Mouse (Mus musculus): Measurements from ENCODE around the gene Stpg1. TPM values are rescaled to one million over a fixed set of nuclear protein-coding genes. Genes with fewer than 3 reads are reported as not detected.

Gene Stpg1
- polyA plus RNA-seq, 1 experiment from 2014 or later: not detected

DNA sequence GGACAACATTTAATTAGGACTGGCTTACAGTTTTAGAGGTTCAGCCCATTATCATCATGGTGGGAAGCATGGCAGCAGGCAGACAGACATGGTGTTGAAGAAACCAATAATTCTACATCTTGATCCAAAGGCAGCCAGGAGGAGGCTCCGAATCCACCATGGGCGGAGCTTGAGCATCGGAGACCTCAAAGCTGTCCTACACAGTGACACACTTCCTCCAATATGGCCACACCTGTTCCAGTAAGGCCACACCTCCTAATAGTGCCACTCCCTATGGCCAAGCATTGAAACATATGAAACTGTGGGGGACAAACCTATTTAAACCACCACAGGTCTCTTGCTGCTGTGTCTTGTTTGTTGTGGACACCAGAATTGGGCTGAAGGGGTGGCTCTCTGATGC lies 40.4 kb downstream of the Stpg1 start:
- H3K4me1 ChIP-seq: no peaks in the 10 kb centered on the region
- H3K4me2 ChIP-seq (replicated peaks): no peak overlapping the region
- H3K27me3 ChIP-seq: no peaks in the 10 kb centered on the region
- H3K9me3 ChIP-seq: 0 out of 2 replicates have a peak, but pooled peaks cover 7% of the 10 kb centered on the region
- H3K9ac ChIP-seq: no peak overlapping the region
- H3K27ac ChIP-seq: no peak overlapping the region
- no peak for ATAC-seq (ENCODE audit: low FRiP score, low read depth)
- H3K36me3 ChIP-seq: no peaks in the 10 kb centered on the region
- 92% methylated on average over 3 of the region's 3 CpGs for WGBS
- H3K4me3 ChIP-seq: no peak overlapping the region

DNA sequence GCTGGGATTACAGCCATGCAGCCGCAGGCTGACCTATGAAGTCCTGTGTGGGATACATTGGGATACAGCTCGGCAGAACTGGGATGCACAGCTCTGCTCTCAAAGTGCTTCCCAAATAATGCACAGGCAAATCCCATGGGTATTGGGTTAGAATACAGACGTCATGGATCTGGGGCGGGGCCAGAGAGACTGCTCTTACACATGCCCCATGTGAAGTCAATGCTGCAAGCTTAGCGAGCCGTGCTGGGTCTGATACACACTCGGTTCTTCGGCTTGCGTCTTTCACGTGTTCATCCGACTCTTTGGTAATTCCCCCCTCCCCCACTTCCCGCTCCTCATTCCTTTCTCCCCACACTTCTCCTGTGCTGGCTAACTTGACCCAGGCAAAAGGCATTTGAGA lies 44.5 kb downstream of the Stpg1 start:
- 84% methylated on average over 12 of the region's 12 CpGs for WGBS
- Histone ChIP-seq H3K4me2 (replicated peaks) (no peak overlapping the region), H3K4me1 (peaks cover 2% of the 10 kb centered on the region), H3K9me3 (0 out of 2 replicates have a peak, but pooled peaks cover 5% of the 10 kb centered on the region), H3K9ac (no peak overlapping the region), H3K27me3 (no peaks in the 10 kb centered on the region), H3K36me3 (no peaks in the 10 kb centered on the region), H3K27ac (no peak overlapping the region), H3K4me3 (no peak overlapping the region)
- ATAC-seq (ENCODE audit: low FRiP score, low read depth): no peak

- no peak overlapping the region for H3K27ac ChIP-seq
- no peak overlapping the region for H3K4me3 ChIP-seq
- no peak overlapping the region for H3K9ac ChIP-seq
- 67% methylated on average over 9 of the region's 9 CpGs for WGBS
- ATAC-seq (ENCODE audit: low FRiP score, low read depth): no peak
- H3K9me3 ChIP-seq: 0 out of 2 replicates have a peak, but pooled peaks cover under 1% of the 10 kb centered on the region
- H3K4me2 ChIP-seq (replicated peaks): no peak overlapping the region
- H3K36me3 ChIP-seq: no peaks in the 10 kb centered on the region
- no peaks in the 10 kb centered on the region for H3K27me3 ChIP-seq
- peaks cover 12% of the 10 kb centered on the region for H3K4me1 ChIP-seq
Measured at GRCm38 (mm10) chr4:135540057-135540456, 45.5 kb downstream of the Stpg1 start.

DNA sequence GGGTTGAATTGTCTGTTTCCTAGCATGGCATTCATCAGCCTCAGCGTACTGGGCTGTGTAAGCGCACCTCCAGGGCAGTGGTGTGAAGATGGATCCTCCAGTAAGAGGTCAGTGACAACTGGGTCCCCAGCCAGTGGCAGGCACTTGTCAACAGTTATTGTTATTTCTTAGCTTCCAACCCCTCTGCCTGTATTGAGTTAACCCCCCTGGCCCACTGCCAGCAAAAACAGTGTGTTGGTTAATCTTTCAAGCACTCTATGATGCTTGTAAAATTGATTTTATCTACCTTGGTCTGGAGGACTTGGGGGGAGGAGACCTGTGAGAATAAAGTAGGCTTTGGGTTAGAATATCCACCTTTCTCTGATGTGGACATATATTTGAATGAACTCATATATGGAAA lies 49.7 kb downstream of the Stpg1 start:
- no peaks in the 10 kb centered on the region for H3K36me3 ChIP-seq
- WGBS: 77% methylated on average over 2 of the region's 2 CpGs
- H3K4me3 ChIP-seq: no peak overlapping the region
- no peaks in the 10 kb centered on the region for H3K27me3 ChIP-seq
- H3K9ac ChIP-seq: no peak overlapping the region
- no peak for ATAC-seq (ENCODE audit: low FRiP score, low read depth)
- H3K4me1 ChIP-seq: peaks cover 54% of the 10 kb centered on the region
- no peak overlapping the region for H3K4me2 ChIP-seq (replicated peaks)
- H3K27ac ChIP-seq: no peak overlapping the region
- H3K9me3 ChIP-seq: no peaks in the 10 kb centered on the region

GRCm38 (mm10) chr4:135545080-135545511 lies 50.5 kb downstream of the Stpg1 start:
- no peaks in the 10 kb centered on the region for H3K9me3 ChIP-seq
- H3K4me3 ChIP-seq: peak overlapping the region; percentile 30
- no peak for ATAC-seq (ENCODE audit: low FRiP score, low read depth)
- H3K9ac ChIP-seq: peak overlapping the region; percentile 58
- H3K27me3 ChIP-seq: no peaks in the 10 kb centered on the region; the same call in 1 of the 2 replicates
- WGBS: 5% methylated on average over 8 of the region's 8 CpGs
- no peaks in the 10 kb centered on the region for H3K36me3 ChIP-seq
- H3K4me2 ChIP-seq (replicated peaks): peak overlapping the region; percentile 58
- 0 out of 2 replicates have a peak overlapping the region, but pooled peaks have one; percentile 22 for H3K27ac ChIP-seq
- peaks cover 63% of the 10 kb centered on the region for H3K4me1 ChIP-seq

DNA sequence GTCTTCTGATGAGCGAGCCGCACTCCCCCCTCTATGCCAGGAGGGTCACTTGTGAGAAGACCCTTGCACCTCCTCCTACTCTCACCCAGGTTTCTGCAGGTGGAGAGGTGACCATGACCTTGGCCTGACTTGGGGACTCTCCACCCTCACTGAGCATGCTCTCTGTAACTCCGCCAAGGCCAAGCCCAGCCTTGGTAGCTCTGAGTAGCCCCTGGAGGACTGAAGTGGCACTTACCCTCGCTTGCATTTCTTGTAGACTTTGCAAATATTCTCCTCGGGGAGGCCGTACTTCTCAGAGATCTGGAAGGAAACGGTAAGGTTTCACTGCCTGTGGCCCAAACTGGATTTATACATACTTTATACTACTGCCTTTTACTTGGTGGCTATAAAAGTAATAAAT lies 51.4 kb downstream of the Stpg1 start:
- Histone ChIP-seq H3K4me1 (peaks cover 72% of the 10 kb centered on the region), H3K36me3 (no peaks in the 10 kb centered on the region), H3K9me3 (no peaks in the 10 kb centered on the region), H3K4me2 (replicated peaks) (no peak overlapping the region), H3K9ac (no peak overlapping the region), H3K4me3 (no peak overlapping the region), H3K27ac (no peak overlapping the region), H3K27me3 (peaks cover 8% of the 10 kb centered on the region)
- no peak for ATAC-seq (ENCODE audit: low FRiP score, low read depth)
- WGBS: 71% methylated on average over 7 of the region's 7 CpGs

GRCm38 (mm10) chr4:135546793-135547192 lies 52.2 kb downstream of the Stpg1 start:
- peaks cover 79% of the 10 kb centered on the region for H3K4me1 ChIP-seq
- H3K4me2 ChIP-seq (replicated peaks): no peak overlapping the region
- 90% methylated on average over 4 of the region's 4 CpGs for WGBS
- no peak overlapping the region for H3K9ac ChIP-seq
- H3K9me3 ChIP-seq: no peaks in the 10 kb centered on the region
- no peaks in the 10 kb centered on the region for H3K36me3 ChIP-seq
- no peak overlapping the region for H3K27ac ChIP-seq
- H3K27me3 ChIP-seq: peaks cover 12% of the 10 kb centered on the region
- ATAC-seq (ENCODE audit: low FRiP score, low read depth): no peak
- no peak overlapping the region for H3K4me3 ChIP-seq

DNA sequence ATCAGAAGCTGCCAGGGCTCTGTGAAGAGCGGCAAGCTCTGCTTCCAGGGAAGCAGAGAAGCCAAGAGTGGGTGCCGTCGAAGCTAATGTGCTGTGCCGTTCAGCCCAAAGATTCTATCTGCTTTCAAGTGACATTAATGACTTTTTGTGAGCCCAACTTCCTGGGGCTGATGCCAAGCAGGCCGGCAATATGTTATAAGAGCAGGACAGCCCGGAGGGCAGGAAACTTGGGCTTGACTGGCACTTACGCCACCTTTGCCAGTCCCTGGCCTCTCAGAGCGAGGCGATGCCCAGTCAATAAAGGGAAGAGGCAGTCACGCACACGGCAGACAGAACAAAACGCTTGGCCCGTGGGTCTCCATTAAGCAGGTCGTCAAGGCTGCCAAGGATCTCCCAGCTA lies 53.0 kb downstream of the Stpg1 start:
- H3K9me3 ChIP-seq: no peaks in the 10 kb centered on the region
- H3K9ac ChIP-seq: no peak overlapping the region
- H3K4me2 ChIP-seq (replicated peaks): peak overlapping the region; percentile 27; the same call in 1 of the 2 replicates
- peak overlapping the region; percentile 48; the same call in 1 of the 2 replicates for H3K27ac ChIP-seq
- peaks cover 12% of the 10 kb centered on the region for H3K27me3 ChIP-seq
- no peak overlapping the region for H3K4me3 ChIP-seq
- no peaks in the 10 kb centered on the region for H3K36me3 ChIP-seq
- WGBS: 32% methylated on average over 14 of the region's 14 CpGs
- peaks cover 86% of the 10 kb centered on the region for H3K4me1 ChIP-seq
- ATAC-seq (ENCODE audit: low FRiP score, low read depth): no peak

DNA sequence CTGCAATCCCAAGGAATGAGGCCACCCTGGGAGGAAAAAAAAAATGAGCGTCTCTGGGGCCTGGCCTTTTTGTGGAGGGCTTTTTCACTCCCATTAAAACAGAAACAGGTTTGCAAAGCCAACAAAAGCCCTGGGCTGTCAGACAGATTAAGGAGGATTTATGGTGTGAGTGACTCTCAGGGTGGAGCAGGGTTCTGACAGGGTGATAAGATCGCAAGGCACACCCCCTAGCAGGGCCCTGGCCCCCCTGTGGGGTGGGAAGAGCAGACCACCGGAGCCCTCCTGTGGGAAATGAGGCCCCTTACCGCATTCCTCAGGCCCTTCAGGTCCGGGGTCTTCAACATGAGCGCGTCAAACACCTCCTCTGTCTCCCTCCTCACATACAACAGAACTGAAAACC lies 53.5 kb downstream of the Stpg1 start:
- WGBS: 4% methylated on average over 7 of the region's 7 CpGs
- no peak for ATAC-seq (ENCODE audit: low FRiP score, low read depth)
- Histone ChIP-seq H3K4me3 (no peak overlapping the region), H3K9ac (no peak overlapping the region), H3K4me2 (replicated peaks) (peak overlapping the region; percentile 27; the same call in 1 of the 2 replicates), H3K9me3 (no peaks in the 10 kb centered on the region), H3K4me1 (peaks cover 92% of the 10 kb centered on the region), H3K27ac (peak overlapping the region; percentile 48; the same call in 1 of the 2 replicates), H3K27me3 (peaks cover 16% of the 10 kb centered on the region), H3K36me3 (no peaks in the 10 kb centered on the region)

DNA sequence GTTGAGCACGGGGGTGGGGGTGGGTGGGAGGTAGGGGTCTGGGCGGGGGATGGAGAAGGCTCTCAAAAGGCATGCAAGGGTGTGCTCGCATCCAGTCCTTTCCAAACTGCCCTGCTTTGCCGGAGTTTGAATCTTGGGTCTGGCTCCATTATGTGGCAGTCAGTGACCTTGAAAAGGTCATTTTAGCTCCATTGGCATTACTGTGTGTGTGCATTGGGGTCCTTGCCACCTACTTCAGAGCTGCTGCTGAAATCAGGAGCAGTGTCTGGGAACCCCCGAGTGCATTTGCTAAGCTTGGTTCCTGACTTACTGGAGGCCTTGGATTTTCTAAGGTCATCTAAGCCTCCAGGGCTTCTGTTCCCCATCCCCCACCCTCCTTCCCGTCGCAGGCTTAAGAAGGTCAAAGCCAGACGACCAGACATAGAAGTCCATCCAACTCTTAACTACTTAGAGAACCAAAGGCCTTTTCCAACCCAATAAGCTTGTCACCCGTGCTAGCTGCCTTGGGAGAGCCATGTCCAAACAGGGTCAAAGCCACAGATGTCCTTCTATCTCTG lies 54.0 kb downstream of the Stpg1 start:
- Histone ChIP-seq H3K9me3 (no peaks in the 10 kb centered on the region), H3K36me3 (no peaks in the 10 kb centered on the region), H3K4me2 (replicated peaks) (0 out of 2 replicates have a peak overlapping the region, but pooled peaks have one; percentile 52), H3K9ac (0 out of 2 replicates have a peak overlapping the region, but pooled peaks have one; percentile 8), H3K27me3 (peaks cover 19% of the 10 kb centered on the region), H3K27ac (peak overlapping the region; percentile 78; the same call in 1 of the 2 replicates), H3K4me3 (no peak overlapping the region), H3K4me1 (peaks cover 95% of the 10 kb centered on the region)
- ATAC-seq (ENCODE audit: low FRiP score, low read depth): no peak
- WGBS: 18% methylated on average over 9 of the region's 9 CpGs

- WGBS: 40% methylated on average over 6 of the region's 6 CpGs
- Histone ChIP-seq H3K27ac (peak overlapping the region; percentile 78), H3K4me2 (replicated peaks) (peak overlapping the region; percentile 52)
Measured at GRCm38 (mm10) chr4:135549323-135549722, 54.7 kb downstream of the Stpg1 start.

DNA sequence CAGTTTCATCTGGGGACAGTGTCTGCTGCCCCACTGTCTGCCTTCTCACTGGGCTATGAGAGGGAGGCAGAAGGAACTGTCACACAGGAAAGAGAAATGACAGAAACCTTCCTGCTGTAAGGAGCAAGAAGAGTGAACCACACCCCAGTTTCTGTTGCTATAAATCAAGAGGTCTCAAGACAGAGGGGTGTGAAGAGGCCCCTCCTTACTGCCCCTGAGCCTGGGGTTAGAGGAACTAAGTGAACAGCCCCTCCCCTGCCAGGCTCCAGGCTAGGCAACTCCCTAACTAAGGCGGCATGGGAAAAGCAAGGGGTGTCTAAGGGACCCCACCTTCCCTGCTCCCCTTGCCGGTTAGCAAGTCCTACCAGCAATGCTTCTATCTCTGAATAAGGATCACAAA lies 69.2 kb downstream of the Stpg1 start:
- H3K9ac ChIP-seq: no peak overlapping the region
- no peaks in the 10 kb centered on the region for H3K9me3 ChIP-seq
- 21% methylated on average over 2 of the region's 2 CpGs for WGBS
- peaks cover 35% of the 10 kb centered on the region for H3K4me1 ChIP-seq
- H3K4me2 ChIP-seq (replicated peaks): no peak overlapping the region
- H3K36me3 ChIP-seq: no peaks in the 10 kb centered on the region
- ATAC-seq (ENCODE audit: low FRiP score, low read depth): no peak
- no peak overlapping the region for H3K27ac ChIP-seq
- no peak overlapping the region for H3K4me3 ChIP-seq
- peaks cover 31% of the 10 kb centered on the region for H3K27me3 ChIP-seq

More at GRCm38 (mm10) chr4:135549323-135549722, 54.7 kb downstream of the Stpg1 start:
- ATAC-seq (ENCODE audit: low FRiP score, low read depth): no peak
- Histone ChIP-seq H3K9ac (0 out of 2 replicates have a peak overlapping the region, but pooled peaks have one; percentile 8), H3K4me3 (no peak overlapping the region), H3K9me3 (no peaks in the 10 kb centered on the region), H3K27me3 (peaks cover 19% of the 10 kb centered on the region), H3K36me3 (no peaks in the 10 kb centered on the region), H3K4me1 (peaks cover 90% of the 10 kb centered on the region)

DNA sequence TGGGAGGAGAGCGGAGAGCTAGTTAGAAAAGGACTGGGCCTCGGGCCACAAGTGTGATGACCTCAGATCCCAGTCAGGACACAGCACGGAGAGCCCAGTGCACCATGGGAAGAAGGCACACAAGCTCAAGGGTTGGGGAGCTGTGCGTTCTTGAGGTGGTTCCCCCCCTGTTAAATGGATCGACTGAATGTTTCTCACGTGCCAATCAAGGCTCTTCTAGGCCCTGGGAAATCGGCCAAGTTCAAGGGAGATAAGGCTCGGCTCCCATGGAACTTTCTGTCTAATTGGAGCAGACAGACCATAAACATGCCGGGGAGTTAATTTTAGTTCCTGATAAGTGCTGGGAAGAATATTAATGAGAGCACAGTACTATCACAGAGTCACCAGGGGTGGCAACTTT lies 70.8 kb downstream of the Stpg1 start:
- H3K4me1 ChIP-seq: peaks cover 49% of the 10 kb centered on the region
- H3K27ac ChIP-seq: no peak overlapping the region
- no peak for ATAC-seq (ENCODE audit: low FRiP score, low read depth)
- H3K4me3 ChIP-seq: no peak overlapping the region
- H3K9me3 ChIP-seq: no peaks in the 10 kb centered on the region
- no peak overlapping the region for H3K9ac ChIP-seq
- H3K27me3 ChIP-seq: peaks cover 39% of the 10 kb centered on the region
- WGBS: 59% methylated on average over 9 of the region's 9 CpGs
- H3K4me2 ChIP-seq (replicated peaks): no peak overlapping the region
- no peaks in the 10 kb centered on the region for H3K36me3 ChIP-seq
